Mouse (Mus musculus): ENCODE measurements around the gene C1ql3. TPM values are rescaled to one million over a fixed set of nuclear protein-coding genes. Genes with fewer than 3 reads are reported as not detected.

C1ql3 gene
- polyA plus RNA-seq, 1 experiment from 2014 or later, result 0.14 TPM

DNA sequence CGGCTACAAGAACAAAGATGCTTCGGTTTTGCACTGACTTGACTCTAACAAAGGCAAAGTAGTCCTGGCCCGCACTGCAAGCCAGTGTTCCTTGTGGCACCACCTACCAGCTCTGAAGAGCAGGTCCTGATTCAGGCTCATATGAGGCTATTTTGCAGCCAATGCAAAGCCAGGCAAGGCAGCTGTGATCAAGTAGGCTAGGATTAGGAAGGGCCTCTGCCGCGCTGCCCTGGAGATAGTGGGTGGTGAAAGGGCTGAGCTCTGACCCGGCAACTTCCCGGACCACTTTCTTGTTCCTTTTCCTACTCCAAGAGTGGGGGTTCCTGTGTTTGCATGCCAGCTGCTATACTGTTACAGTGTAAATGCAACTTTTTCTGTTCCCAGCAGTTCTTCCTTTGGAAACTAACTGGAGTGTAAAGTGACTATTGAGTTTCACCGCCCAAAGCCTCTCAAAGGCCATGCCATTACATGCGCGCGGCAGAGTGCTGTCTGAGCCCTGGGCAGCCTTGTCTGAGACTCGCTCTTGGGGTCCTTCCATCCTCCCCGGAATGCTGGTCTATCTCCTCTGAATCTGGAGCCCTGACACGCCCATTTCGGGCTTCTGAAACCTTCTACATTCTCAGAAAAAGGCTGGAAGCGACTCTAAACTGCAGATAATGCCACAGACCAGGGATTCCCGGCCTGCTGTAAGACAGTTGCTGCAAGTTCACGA is 2.2 kb downstream of the C1ql3 start:
- CTCF ChIA-PET, result interaction anchor here (0.6 to 1.2 kb wide), 2 partner anchors 13 to 589 kb away, joined by 3 read pairs; no protein-coding TSS in a partner anchor
- POLR2A ChIA-PET, result no interaction called here
- TF ChIP-seq CTCF (IDR thresholded peaks at IDR 0.05), result no peak
- no peak for ATAC-seq
- in situ Hi-C loops (cut with MboI; ENCODE audit: low pct_unique_long_range_greater_than_20kb), result no loop called here
- no peak for DNase-seq (ENCODE audit: low read depth, low spot score)
- H3K27me3 ChIP-seq, result peaks cover 53% of the 10 kb centered on the region

DNA sequence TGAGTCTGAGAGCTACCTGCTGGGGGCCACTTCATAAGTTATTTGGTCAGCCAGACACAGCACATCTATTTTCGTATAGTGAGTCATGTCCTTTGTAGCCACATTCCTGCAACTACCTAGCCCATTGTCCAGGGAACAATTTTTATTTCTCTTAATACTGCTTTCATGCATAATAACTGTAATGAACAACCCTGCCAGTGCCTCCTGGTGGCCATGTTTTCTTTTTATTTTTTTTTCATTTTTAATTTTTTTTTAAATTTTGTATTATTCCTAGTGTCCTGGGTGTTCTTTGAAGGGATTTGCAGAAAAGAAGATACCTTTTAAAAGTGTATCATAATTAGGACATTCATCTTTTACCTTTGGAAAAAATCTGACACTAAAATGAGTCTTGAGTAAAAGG is 3.2 kb downstream of the C1ql3 start:
- DNase-seq (ENCODE audit: low read depth, low spot score) (no peak), ATAC-seq (peak; percentile 48)
- in situ Hi-C loops (cut with MboI; ENCODE audit: low pct_unique_long_range_greater_than_20kb), result no loop called here
- POLR2A ChIA-PET, result no interaction called here
- CTCF ChIA-PET, result interaction anchor here (0.6 to 0.7 kb wide), 2 partner anchors 103 to 590 kb away, joined by 3 read pairs; no protein-coding TSS in a partner anchor
- H3K27me3 ChIP-seq, result peaks cover 57% of the 10 kb centered on the region
- peak; percentile 24 for TF ChIP-seq CTCF (IDR thresholded peaks at IDR 0.05)

DNA sequence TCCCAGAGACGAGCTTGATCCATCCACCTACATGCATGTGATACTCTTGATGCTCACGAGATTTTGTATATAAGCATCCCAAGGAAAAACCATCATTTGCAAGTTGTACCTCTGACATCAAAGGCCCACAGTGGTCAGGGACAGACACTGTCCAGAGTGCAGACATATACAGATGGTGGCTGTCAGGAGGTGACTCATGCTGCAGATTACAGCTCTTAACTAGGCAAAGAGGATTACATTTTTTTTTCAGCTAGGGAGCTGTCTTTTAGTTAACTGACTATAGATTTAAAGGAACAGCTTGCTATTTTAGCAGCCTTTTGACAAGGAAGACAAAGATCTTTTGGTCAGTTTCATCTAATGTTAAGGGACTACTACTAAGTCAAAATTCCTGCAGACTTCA is 11.6 kb downstream of the C1ql3 start:
- ATAC-seq (no peak), DNase-seq (ENCODE audit: low read depth, low spot score) (no peak)
- in situ Hi-C loops (cut with MboI; ENCODE audit: low pct_unique_long_range_greater_than_20kb), result no loop called here
- ChIA-PET POLR2A (interaction anchor here (0.8 kb wide), 1 partner anchor 73 kb away, joined by 3 read pairs; no protein-coding TSS in a partner anchor), CTCF (no interaction called here)
- no peak for TF ChIP-seq CTCF (IDR thresholded peaks at IDR 0.05)
- peaks cover 27% of the 10 kb centered on the region for H3K27me3 ChIP-seq

DNA sequence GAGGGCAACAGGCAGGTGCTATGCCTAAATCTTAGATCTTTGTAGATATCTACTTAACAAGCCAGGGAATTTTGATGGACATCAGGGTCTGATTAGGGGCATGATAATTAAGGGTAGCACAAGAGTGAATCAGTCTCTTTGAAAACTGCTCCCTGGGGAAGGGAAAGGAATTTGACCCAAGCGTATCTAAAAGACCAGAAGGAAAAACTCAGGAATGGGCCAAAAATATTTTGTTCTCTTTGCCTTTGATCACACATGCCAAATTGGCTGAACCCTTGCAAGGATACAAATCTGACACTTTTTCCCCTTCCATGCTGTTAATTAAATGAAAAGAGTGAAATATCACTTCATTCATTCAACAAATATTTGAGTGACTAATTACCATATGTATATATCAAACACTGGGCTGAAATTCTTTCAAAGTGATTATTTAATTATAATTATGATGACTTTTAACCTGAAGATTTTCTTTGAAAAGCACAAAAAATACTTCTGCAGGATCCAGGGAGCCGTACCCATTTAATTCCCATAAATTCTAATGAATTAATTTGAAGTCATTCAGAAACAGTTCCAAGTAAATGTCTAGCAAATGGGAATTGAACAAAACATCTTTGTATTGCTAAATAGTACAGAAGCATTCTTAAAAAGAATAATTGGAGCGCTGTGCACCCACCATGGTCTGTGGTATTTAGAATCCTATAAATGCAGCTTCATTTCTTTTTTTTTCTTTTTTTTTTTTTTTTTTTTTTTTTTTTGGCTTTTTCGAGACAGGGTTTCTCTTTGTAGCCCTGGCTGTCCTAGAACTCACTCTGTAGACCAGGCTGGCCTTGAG is 26.5 kb downstream of the C1ql3 start:
- TF ChIP-seq CTCF (IDR thresholded peaks at IDR 0.05), result no peak
- ChIA-PET POLR2A (interaction anchor here (0.6 kb wide), 1 partner anchor 219 kb away, joined by 7 read pairs; no protein-coding TSS in a partner anchor), CTCF (no interaction called here)
- peaks cover 27% of the 10 kb centered on the region for H3K27me3 ChIP-seq
- in situ Hi-C loops (cut with MboI; ENCODE audit: low pct_unique_long_range_greater_than_20kb), result no loop called here
- no peak for ATAC-seq
- DNase-seq (ENCODE audit: low read depth, low spot score), result no peak

DNA sequence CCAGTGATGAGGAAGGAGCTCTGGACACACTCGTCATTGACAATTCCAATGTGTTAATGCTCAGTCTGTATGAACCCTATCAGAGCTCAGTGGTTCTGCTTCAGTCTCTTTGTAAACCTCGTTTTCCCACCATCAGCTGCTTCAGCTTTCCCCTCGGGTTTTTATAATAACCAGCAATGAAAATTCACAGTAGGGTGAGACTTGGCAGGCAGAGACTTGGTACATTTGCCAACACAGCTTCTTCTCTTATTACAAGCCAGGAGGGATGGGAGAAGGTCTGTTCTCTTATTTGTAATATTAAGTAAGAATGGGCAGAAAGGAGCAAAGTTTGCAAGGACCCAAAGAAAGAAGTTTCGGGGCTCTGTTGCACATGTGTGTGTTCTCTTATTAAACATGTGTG is 32.8 kb downstream of the C1ql3 start:
- DNase-seq (ENCODE audit: low read depth, low spot score), result no peak
- in situ Hi-C loops (cut with MboI; ENCODE audit: low pct_unique_long_range_greater_than_20kb), result no loop called here
- peaks cover 21% of the 10 kb centered on the region for H3K27me3 ChIP-seq
- CTCF ChIA-PET, result no interaction called here
- POLR2A ChIA-PET, result no interaction called here
- ATAC-seq, result no peak
- no peak for TF ChIP-seq CTCF (IDR thresholded peaks at IDR 0.05)

DNA sequence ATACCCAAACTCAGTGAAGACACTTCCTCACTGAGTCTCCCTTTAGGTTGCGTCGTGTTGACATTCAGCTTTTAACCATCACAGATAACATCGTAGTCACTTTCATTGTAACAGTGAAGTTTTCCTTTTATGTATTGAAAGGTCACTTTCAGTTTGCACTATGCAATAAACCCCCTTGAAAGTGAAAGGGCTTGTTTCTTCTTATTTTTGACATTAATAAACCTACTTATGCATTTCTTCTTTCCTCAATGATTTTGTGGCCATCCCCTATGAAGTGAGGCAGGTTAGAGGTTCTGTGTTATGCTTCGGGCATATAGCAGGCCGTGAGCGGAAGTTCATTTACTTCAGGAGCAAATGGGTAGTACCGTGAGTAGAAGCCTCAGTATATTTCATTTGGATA is 34.2 kb downstream of the C1ql3 start:
- in situ Hi-C loops (cut with MboI; ENCODE audit: low pct_unique_long_range_greater_than_20kb), result no loop called here
- ATAC-seq, result no peak

DNA sequence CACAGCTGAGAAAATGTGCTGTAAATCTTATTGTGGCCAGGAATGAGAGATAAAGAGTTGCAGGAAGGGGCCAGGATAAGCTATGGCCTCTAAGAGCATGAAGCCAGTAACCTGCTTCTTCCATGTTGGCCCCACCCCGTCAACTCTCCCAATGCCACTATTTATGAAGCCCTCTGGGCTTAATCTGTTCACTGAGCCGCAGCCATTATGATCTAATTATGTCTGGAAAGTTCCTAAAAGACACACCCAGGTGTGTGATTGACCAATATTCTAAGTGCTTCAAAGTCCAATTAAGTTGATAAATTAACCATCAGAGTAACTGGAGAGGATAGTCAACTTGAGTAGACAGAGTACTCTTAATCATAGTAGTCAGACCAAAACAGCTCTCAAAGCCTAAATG is 37.9 kb downstream of the C1ql3 start:
- DNase-seq (ENCODE audit: low read depth, low spot score) (no peak), ATAC-seq (no peak)
- peaks cover 9% of the 10 kb centered on the region for H3K27me3 ChIP-seq
- POLR2A ChIA-PET, result no interaction called here
- no peak for TF ChIP-seq CTCF (IDR thresholded peaks at IDR 0.05)
- CTCF ChIA-PET, result interaction anchor here (0.8 kb wide), 1 partner anchor 26 kb away, joined by 3 read pairs; no protein-coding TSS in a partner anchor
- in situ Hi-C loops (cut with MboI; ENCODE audit: low pct_unique_long_range_greater_than_20kb), result no loop called here

More for the DNA sequence above, 34.2 kb downstream of the C1ql3 start:
- POLR2A ChIA-PET, result no interaction called here
- no peak for DNase-seq (ENCODE audit: low read depth, low spot score)
- no peak for TF ChIP-seq CTCF (IDR thresholded peaks at IDR 0.05)
- CTCF ChIA-PET, result no interaction called here
- H3K27me3 ChIP-seq, result peaks cover 25% of the 10 kb centered on the region

DNA sequence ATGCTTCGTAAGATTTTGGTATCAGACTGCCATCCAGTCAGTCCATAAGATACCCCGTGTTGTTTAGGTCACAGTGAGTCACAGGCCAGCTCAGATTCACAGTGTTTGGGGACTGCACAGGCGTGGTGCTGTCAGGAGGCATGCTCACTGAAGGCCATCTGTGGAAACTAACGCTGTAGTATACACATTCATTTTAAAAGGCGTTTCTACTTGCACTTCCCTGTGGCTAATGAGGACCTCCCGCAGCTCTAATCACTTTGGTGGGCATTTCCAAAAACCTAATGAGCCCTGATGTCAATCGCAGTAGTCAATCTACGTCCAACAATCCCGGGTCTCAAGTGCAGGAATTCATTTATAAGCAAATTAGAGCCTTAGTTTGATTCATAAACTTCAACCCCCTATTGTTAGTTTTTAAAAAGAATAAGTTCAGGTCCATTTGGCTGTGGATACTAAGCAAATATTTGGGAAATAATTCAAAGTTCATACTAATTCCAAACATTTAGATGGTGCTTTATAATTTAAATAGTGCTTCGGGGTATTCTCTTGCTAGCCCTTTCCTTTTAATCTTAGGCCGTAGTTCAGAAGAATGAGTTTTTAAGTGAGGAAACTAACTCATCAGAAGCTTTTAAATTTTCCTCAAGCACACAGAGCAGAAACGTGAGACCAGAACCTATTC is 41.4 kb downstream of the C1ql3 start:
- DNase-seq (ENCODE audit: low read depth, low spot score), result no peak

DNA sequence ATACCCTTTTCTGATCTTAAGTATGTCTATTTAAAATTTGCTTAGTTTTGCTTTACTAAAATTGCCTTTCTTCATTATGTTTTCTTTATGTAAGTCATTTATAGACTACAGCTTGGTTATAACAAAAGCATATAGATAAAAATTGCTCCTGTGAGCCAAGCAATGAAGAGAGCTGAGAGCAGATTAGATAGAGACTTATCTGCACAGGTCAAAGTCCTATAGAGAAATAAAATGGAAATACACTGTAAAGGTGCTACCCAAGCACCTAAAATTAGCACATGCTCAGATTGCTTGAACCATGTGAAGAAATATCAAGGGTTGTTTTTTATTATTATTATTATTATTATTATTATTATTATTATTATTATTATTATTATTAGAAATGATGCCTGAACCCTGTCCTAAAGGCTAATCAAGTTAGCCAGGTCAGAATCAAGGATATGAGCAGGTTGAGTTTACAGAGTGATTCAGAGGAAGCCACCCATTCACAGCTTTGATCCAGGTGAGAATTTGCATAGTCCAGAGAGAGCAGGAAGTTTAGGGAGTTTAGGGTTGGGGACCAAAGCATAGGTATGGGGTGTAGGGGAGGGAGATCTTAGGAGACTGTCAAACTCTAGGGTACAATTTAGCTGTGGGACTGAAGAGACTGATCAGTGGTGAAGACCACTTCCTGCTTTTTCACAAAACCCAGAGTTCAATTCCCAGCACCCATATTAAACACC is 54.7 kb downstream of the C1ql3 start:
- peaks cover 7% of the 10 kb centered on the region for H3K27me3 ChIP-seq
- in situ Hi-C loops (cut with MboI; ENCODE audit: low pct_unique_long_range_greater_than_20kb), result no loop called here
- CTCF ChIA-PET, result no interaction called here

More for the DNA sequence above, 41.4 kb downstream of the C1ql3 start:
- in situ Hi-C loops (cut with MboI; ENCODE audit: low pct_unique_long_range_greater_than_20kb), result no loop called here
- ATAC-seq, result no peak
- no peak for TF ChIP-seq CTCF (IDR thresholded peaks at IDR 0.05)
- CTCF ChIA-PET, result no interaction called here
- POLR2A ChIA-PET, result interaction anchor here (0.7 kb wide), 1 partner anchor 191 kb away, joined by 6 read pairs; no protein-coding TSS in a partner anchor
- peaks cover 9% of the 10 kb centered on the region for H3K27me3 ChIP-seq

More for the DNA sequence above, 54.7 kb downstream of the C1ql3 start:
- DNase-seq (ENCODE audit: low read depth, low spot score) (no peak), ATAC-seq (no peak)
- TF ChIP-seq CTCF (IDR thresholded peaks at IDR 0.05), result no peak
- POLR2A ChIA-PET, result no interaction called here

Other genes with a start within 250 kb of the C1ql3 start
- gene Pter, start 87.8 kb downstream of the C1ql3 start, polyA plus RNA-seq (2021), result 1.5 TPM

Measured in Patski (cell line).